In genomic region chr7:67951532-67952035, GRCm38 (mm10) we compare ENCODE assay signal across 9 mouse cellular contexts. TPM values are rescaled to one million over a fixed set of nuclear protein-coding genes. Genes with fewer than 3 reads are reported as not detected.
DNase-seq lines count a peak whose midpoint lies in the region; ATAC-seq and TF ChIP-seq lines count a peak whose summit lies in the region.
"Had no signal": no experiment of that assay in that cellular context is flagged by ENCODE, and none has a peak within 500 bp of the region (broad histone marks: within the 10 kb centered on the region; RNA-seq: fewer than 3 reads in every experiment).

No protein-coding gene starts in this region.

- peaks cover 6% of the 10 kb centered on the region for H3K4me1 ChIP-seq in bone marrow macrophage, adult 2 months (ENCODE audit: control insufficient read depth, insufficient read depth, low read length)
- peaks cover 21% of the 10 kb centered on the region for H3K4me1 ChIP-seq in embryonic facial prominence, embryonic 15.5 days
- H3K4me1 ChIP-seq in kidney, embryonic 14.5 days (ENCODE audit: control insufficient read depth, insufficient read depth, low read length), result peaks cover 12% of the 10 kb centered on the region
- H3K4me1 ChIP-seq in limb, embryonic 15.5 days, result peaks cover 17% of the 10 kb centered on the region

- no peaks in the 10 kb centered on the region for H3K27me3 ChIP-seq in embryonic facial prominence, embryonic 15.5 days
- H3K27me3 ChIP-seq in kidney, embryonic 14.5 days (ENCODE audit: control insufficient read depth, insufficient read depth, low read length), result no peaks in the 10 kb centered on the region
- no peaks in the 10 kb centered on the region for H3K27me3 ChIP-seq in limb, embryonic 15.5 days

- H3K36me3 ChIP-seq in embryonic facial prominence, embryonic 15.5 days, result no peaks in the 10 kb centered on the region
- no peaks in the 10 kb centered on the region for H3K36me3 ChIP-seq in kidney, embryonic 14.5 days (ENCODE audit: control insufficient read depth, insufficient read depth, low read length)
- no peaks in the 10 kb centered on the region for H3K36me3 ChIP-seq in limb, embryonic 15.5 days
- H3K36me3 ChIP-seq: G1E had no signal

- peak overlapping the region; percentile 90 for H3K4me2 ChIP-seq in embryonic facial prominence, embryonic 15.5 days (replicated peaks)
- peak overlapping the region; percentile 85 for H3K4me2 ChIP-seq in kidney, embryonic 14.5 days (replicated peaks; ENCODE audit: low read depth, low read length)
- H3K4me2 ChIP-seq in limb, embryonic 15.5 days, result peak overlapping the region; percentile 78

- peak overlapping the region; percentile 89 for H3K27ac ChIP-seq in bone marrow macrophage, adult 2 months (ENCODE audit: insufficient read depth, low read depth, low read length)
- H3K27ac ChIP-seq in embryonic facial prominence, embryonic 15.5 days (replicated peaks), result peak overlapping the region; percentile 100
- H3K27ac ChIP-seq in kidney, embryonic 14.5 days (ENCODE audit: low read depth, low read length), result peak overlapping the region; percentile 100
- peak overlapping the region; percentile 100 for H3K27ac ChIP-seq in limb, embryonic 15.5 days

- ATAC-seq in embryonic facial prominence, embryonic 15.5 days (ENCODE audit: insufficient number of reproducible peaks, low FRiP score, low TSS enrichment, low read depth), result peak; percentile 89
- ATAC-seq in kidney, embryonic 14.5 days (ENCODE audit: low FRiP score, low TSS enrichment), result peak; percentile 81
- ATAC-seq in limb, embryonic 15.5 days (ENCODE audit: insufficient number of reproducible peaks, low FRiP score, low TSS enrichment, low read depth), result peak; percentile 78
- peak; percentile 52 for ATAC-seq in monocyte, adult 5-6 weeks (replicated peaks; ENCODE audit: insufficient number of reproducible peaks, low FRiP score, low TSS enrichment, poor library complexity, severe bottlenecking)

- TF ChIP-seq CTCF in bone marrow macrophage, adult 2 months (IDR thresholded peaks at IDR 0.05; ENCODE audit: low read depth, low read length), result no peak

- DNase-seq in 416B (ENCODE audit: low read depth), result peak; percentile 92
- DNase-seq in heart, adult 9 months (ENCODE audit: low spot score in 2 of 2), result peak; percentile 95 to 97
- DNase-seq in spleen, postnatal 36 days (ENCODE audit: low spot score in 2 of 2), result peak; percentile 75 to 79

- peak overlapping the region; percentile 91 for H3K4me3 ChIP-seq in bone marrow macrophage, adult 2 months (ENCODE audit: insufficient read depth, low read length)
- peak overlapping the region; percentile 86 for H3K4me3 ChIP-seq in embryonic facial prominence, embryonic 15.5 days (replicated peaks)
- H3K4me3 ChIP-seq in kidney, embryonic 14.5 days (ENCODE audit: low read length), result peak overlapping the region; percentile 77
- peak overlapping the region; percentile 86 for H3K4me3 ChIP-seq in limb, embryonic 15.5 days

- peak overlapping the region; percentile 92 for H3K9ac ChIP-seq in embryonic facial prominence, embryonic 15.5 days
- H3K9ac ChIP-seq in kidney, embryonic 14.5 days (ENCODE audit: low read depth, low read length), result peak overlapping the region; percentile 97
- peak overlapping the region; percentile 95 for H3K9ac ChIP-seq in limb, embryonic 15.5 days

- H3K9me3 ChIP-seq in embryonic facial prominence, embryonic 15.5 days (replicated peaks), result no peaks in the 10 kb centered on the region
- H3K9me3 ChIP-seq in kidney, embryonic 14.5 days (ENCODE audit: control insufficient read depth, low read length), result no peaks in the 10 kb centered on the region
- H3K9me3 ChIP-seq in limb, embryonic 15.5 days, result no peaks in the 10 kb centered on the region

- TF ChIP-seq POLR2A in bone marrow macrophage, adult 2 months (IDR thresholded peaks at IDR 0.05; ENCODE audit: borderline replicate concordance, low read depth, low read length), result no peak

- WGBS in embryonic facial prominence, embryonic 15.5 days, result under 1% methylated on average over 58 of the region's 73 CpGs
- 2% methylated on average over 47 of the region's 73 CpGs for WGBS in kidney, embryonic 14.5 days
- WGBS in limb, embryonic 15.5 days, result 0% methylated on average over 19 of the region's 73 CpGs

RNA-seq across cellular contexts. Expression of gene Igf1r, which starts 1.0 kb away (rescaled TPM):
- 5.4 and 6.0 TPM in 2 replicates for polyA plus RNA-seq in bone marrow macrophage, adult 2 months (2012; ENCODE audit: insufficient read depth, insufficient read length, missing spikeins)
- 26.2 and 28.8 TPM in 2 replicates for polyA plus RNA-seq in embryonic facial prominence, embryonic 15.5 days (2015; fragmentation: Nextera tagmentation; extraction: Ambion mirVana)
- 29.7 and 31.6 TPM in 2 replicates for polyA plus RNA-seq in kidney, embryonic 14.5 days (2014; fragmentation: Nextera tagmentation; extraction: Ambion mirVana)
- 22.1 and 26.3 TPM in 2 replicates for polyA plus RNA-seq in limb, embryonic 15.5 days (2015; fragmentation: Nextera tagmentation; extraction: Ambion mirVana)
- 7.3 to 13.2 TPM (median 9.1 TPM) in 3 replicates for total RNA-seq in monocyte, adult 5-6 weeks (2017)

Comparison
In these comparisons a context has a peak if more than half of its experiments do, and no peak if none do; other contexts are left out.
1. Peak in every context shown above with its lines: DNase-seq, ATAC-seq, H3K4me3 ChIP-seq and H3K27ac ChIP-seq.